Mouse (Mus musculus) intestine, embryonic 15.5 days (tissue): ENCODE measurements at regions not wholly inside any gene's neighbourhood (a gene's known extent, or its start where the extent isn't known, plus 50 kb on each side); places are given as distances from the start of the nearest gene placed in this dataset.
"Not testable (repeated sequence)": the region's sequence is repeated elsewhere in the genome, so short reads cannot be mapped to it uniquely, and the experiment has no call there.

Source experiments
- ATAC-seq: fragments of 200-750 bp; cut with Nextera tagmentation; 2 replicates; pipeline ENCODE4 v1.8.0; 2017; ENCODE audit warnings: moderate TSS enrichment, moderate library complexity
- H3K27ac ChIP-seq: fragments of 300-500 bp; sonication (generic); 2 replicates; pipeline ENCODE4 v1.5.1; 2015; ENCODE audit warnings: mild to moderate bottlenecking, inconsistent platforms
- H3K27me3 ChIP-seq: fragments of 300-500 bp; sonication (generic); replicated peaks from 2 replicates; pipeline ENCODE4 v1.6.1; 2015; ENCODE audit warnings: inconsistent platforms
- H3K36me3 ChIP-seq: fragments of 300-500 bp; sonication (generic); 2 replicates; pipeline ENCODE4 v1.6.1; 2015; ENCODE audit warnings: inconsistent platforms
- H3K4me1 ChIP-seq: fragments of 300-500 bp; sonication (generic); replicated peaks from 2 replicates; pipeline ENCODE4 v1.6.1; 2015; ENCODE audit warnings: inconsistent platforms
- H3K4me2 ChIP-seq: fragments of 300-500 bp; sonication (generic); replicated peaks from 2 replicates; pipeline ENCODE4 v1.6.1; 2015; ENCODE audit warnings: mild to moderate bottlenecking, inconsistent platforms
- H3K4me3 ChIP-seq: fragments of 300-500 bp; sonication (generic); replicated peaks from 2 replicates; pipeline ENCODE4 v1.5.1; 2015; ENCODE audit warnings: inconsistent platforms
- H3K9ac ChIP-seq: fragments of 300-500 bp; sonication (generic); 2 replicates; pipeline ENCODE4 v1.6.1; 2015; ENCODE audit warnings: inconsistent platforms
- H3K9me3 ChIP-seq: fragments of 300-500 bp; sonication (generic); 2 replicates; pipeline ENCODE4 v1.6.1; 2016; ENCODE audit warnings: inconsistent platforms
- WGBS: fragments of 180-500 bp; shearing (Covaris S2); methylation state at CpG from one replicate; pipeline ENCODE4 v1.1.7; 2015; 5-methylcytosine and 5-hydroxymethylcytosine counted together

GRCm38 (mm10) chr12:17852138-17852537, 161.5 kb downstream of the Hpcal1 start:
- not testable (repeated sequence) for ATAC-seq
- 48% methylated on average over 3 of the region's 3 CpGs for WGBS

GRCm38 (mm10) chr12:17872491-17872890, 181.8 kb downstream of the Hpcal1 start:
- 37% methylated on average over 6 of the region's 6 CpGs for WGBS
- H3K9me3 ChIP-seq, H3K4me3 ChIP-seq, H3K27me3 ChIP-seq, H3K9ac ChIP-seq, H3K4me2 ChIP-seq, ATAC-seq, H3K36me3 ChIP-seq, H3K4me1 ChIP-seq, H3K27ac ChIP-seq: not testable (repeated sequence)

More at GRCm38 (mm10) chr12:17852138-17852537, 161.5 kb downstream of the Hpcal1 start:
- H3K36me3 ChIP-seq, H3K9ac ChIP-seq, H3K27ac ChIP-seq, H3K9me3 ChIP-seq, H3K27me3 ChIP-seq, H3K4me3 ChIP-seq, H3K4me1 ChIP-seq, H3K4me2 ChIP-seq: not testable (repeated sequence)

- Histone ChIP-seq H3K9ac (peak overlapping the region; percentile 90), H3K4me3 (peak overlapping the region; percentile 92), H3K36me3 (no peaks in the 10 kb centered on the region), H3K9me3 (no peaks in the 10 kb centered on the region), H3K27me3 (no peaks in the 10 kb centered on the region), H3K4me2 (peak overlapping the region; percentile 71), H3K27ac (peak overlapping the region; percentile 91), H3K4me1 (no peaks in the 10 kb centered on the region)
- WGBS = under 1% methylated on average over 59 of the region's 59 CpGs
- ATAC-seq = peak; percentile 100
Observed at GRCm38 (mm10) chr12:17881371-17882116, 190.9 kb downstream of the Hpcal1 start.

- Histone ChIP-seq H3K4me2 (peak overlapping the region; percentile 71), H3K9ac (peak overlapping the region; percentile 90), H3K4me3 (peak overlapping the region; percentile 92), H3K27ac (peak overlapping the region; percentile 91)
- not testable (repeated sequence) for ATAC-seq, H3K9me3 ChIP-seq, H3K4me1 ChIP-seq, H3K27me3 ChIP-seq, H3K36me3 ChIP-seq
- 1% methylated on average over 56 of the region's 65 CpGs for WGBS
Observed at GRCm38 (mm10) chr12:17882117-17883116, 191.8 kb downstream of the Hpcal1 start.

- H3K27me3 ChIP-seq = not testable (repeated sequence)
- 92% methylated on average over 6 of the region's 6 CpGs for WGBS
Observed at GRCm38 (mm10) chr12:17891663-17892310, 201.1 kb downstream of the Hpcal1 start.

GRCm38 (mm10) chr12:17913058-17913457, 222.4 kb downstream of the Hpcal1 start:
- H3K9me3 ChIP-seq, H3K27ac ChIP-seq, ATAC-seq, H3K4me3 ChIP-seq, H3K9ac ChIP-seq, H3K4me2 ChIP-seq, H3K4me1 ChIP-seq, H3K27me3 ChIP-seq, H3K36me3 ChIP-seq: not testable (repeated sequence)
- WGBS = 98% methylated on average over 3 of the region's 3 CpGs

More at GRCm38 (mm10) chr12:17891663-17892310, 201.1 kb downstream of the Hpcal1 start:
- not testable (repeated sequence) for H3K9ac ChIP-seq, H3K4me2 ChIP-seq, H3K27ac ChIP-seq, ATAC-seq, H3K4me1 ChIP-seq, H3K4me3 ChIP-seq, H3K36me3 ChIP-seq, H3K9me3 ChIP-seq
